Mouse (Mus musculus): Measurements from ENCODE around the gene 2810021J22Rik.

- TF ChIP-seq CTCF (IDR thresholded peaks at IDR 0.05; ENCODE audit: borderline replicate concordance, control insufficient read depth, extremely low read depth, insufficient read depth, low read length, poor library complexity) (no peak), POLR2A (IDR thresholded peaks at IDR 0.05; ENCODE audit: control insufficient read depth, extremely low read depth, insufficient read depth, low read length, poor library complexity) (no peak)
These were observed 64.6 kb downstream of the 2810021J22Rik start for GRCm38 (mm10) chr11:58931576-58931975.

All from thymus, adult 2 months (tissue).